Mouse (Mus musculus): ENCODE measurements around the gene Fndc5. TPM values are rescaled to one million over a fixed set of nuclear protein-coding genes. Genes with fewer than 3 reads are reported as not detected.

Fndc5 gene
- polyA plus RNA-seq, 1 experiment from 2014 or later: 1.1 TPM

DNA sequence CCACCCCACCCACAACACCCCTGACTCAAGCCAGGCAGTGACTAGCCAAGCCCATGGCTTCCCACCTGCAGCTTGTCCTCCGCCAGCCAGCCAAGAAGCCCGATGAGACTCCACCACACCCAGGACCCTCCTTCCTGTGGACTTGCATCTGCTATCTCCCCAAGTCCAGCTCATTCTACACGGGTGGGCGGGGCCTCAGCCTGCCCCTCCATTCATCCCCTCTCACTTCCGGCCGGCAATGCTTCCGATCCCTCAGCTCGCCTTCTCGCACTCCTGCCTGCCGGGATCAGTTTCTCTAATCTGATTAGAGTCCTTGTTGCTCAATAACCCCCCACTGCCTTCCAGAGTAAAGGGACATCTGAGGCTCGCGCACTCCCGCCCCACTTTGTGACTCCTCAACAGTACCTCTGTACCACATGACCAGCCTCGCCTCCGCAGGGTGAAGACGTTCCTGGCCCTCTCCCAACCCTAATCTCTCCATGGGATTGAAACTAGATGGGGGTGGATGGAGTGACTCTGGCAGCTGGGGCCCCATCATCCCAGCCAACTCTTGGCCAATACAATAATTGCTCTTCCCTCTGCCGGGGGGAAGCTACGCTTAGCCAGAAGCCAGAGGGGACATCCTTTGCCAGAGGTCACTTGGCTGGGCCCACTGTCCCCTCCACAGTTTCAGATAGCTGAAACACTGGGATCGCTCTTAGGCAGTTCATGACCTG, 10.9 kb upstream of the Fndc5 start:
- H3K4me2 ChIP-seq: peak overlapping the region; percentile 44
- H3K9ac ChIP-seq: no peak overlapping the region
- no peaks in the 10 kb centered on the region for H3K9me3 ChIP-seq (replicated peaks)
- no peak for DNase-seq
- peaks cover 89% of the 10 kb centered on the region for H3K27me3 ChIP-seq
- 0 out of 2 replicates have a peak, but pooled peaks have one; percentile 16 for ATAC-seq (ENCODE audit: low read depth)
- H3K27ac ChIP-seq: no peak overlapping the region
- peak overlapping the region; percentile 23 for H3K4me3 ChIP-seq (replicated peaks)
- no peaks in the 10 kb centered on the region for H3K36me3 ChIP-seq
- H3K4me1 ChIP-seq (replicated peaks): peaks cover 31% of the 10 kb centered on the region
- WGBS (ENCODE audit: insufficient replicate concordance): 10% methylated on average over 19 of the region's 19 CpGs

DNA sequence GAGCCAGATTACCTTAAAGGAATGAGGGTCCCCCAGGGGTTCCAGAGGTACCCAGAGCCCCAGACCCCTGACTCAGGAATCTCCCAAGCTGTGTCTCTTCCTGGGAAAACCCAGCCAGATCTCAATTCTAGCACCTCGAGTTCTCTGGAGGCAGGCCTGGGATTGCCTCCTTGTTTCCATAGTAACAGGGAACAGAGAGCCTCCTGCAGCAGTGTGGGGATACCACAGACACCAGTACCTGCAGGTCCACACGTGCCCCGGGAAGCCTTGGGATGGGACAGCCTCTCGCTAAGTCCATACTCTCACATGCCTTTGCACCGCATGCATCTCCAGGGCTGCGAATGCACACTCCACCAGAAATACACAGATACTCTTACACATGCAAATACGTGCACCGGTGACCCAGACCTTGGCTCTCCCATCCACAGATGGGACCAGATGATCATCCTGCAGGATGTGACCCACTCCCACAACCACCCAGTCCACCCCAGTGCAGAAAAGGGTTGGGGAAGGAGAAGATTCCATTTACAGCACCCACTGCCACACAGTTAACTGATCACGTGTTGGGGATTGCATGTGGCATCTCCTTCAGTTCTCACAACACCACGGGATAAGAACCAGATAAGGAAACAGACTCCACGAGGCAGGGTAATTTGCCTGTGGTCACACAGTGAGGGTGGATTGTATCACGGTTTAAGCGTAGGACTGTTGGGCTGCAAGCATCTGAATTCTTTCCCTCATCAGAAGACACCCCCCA, 8.0 kb upstream of the Fndc5 start:
- Histone ChIP-seq H3K4me1 (replicated peaks) (peaks cover 28% of the 10 kb centered on the region), H3K27ac (no peak overlapping the region), H3K9ac (no peak overlapping the region), H3K4me2 (no peak overlapping the region), H3K36me3 (no peaks in the 10 kb centered on the region), H3K27me3 (peaks cover 86% of the 10 kb centered on the region), H3K9me3 (replicated peaks) (no peaks in the 10 kb centered on the region), H3K4me3 (replicated peaks) (no peak overlapping the region)
- no peak for ATAC-seq (ENCODE audit: low read depth)
- DNase-seq: no peak
- WGBS (ENCODE audit: insufficient replicate concordance): 45% methylated on average over 13 of the region's 13 CpGs

DNA sequence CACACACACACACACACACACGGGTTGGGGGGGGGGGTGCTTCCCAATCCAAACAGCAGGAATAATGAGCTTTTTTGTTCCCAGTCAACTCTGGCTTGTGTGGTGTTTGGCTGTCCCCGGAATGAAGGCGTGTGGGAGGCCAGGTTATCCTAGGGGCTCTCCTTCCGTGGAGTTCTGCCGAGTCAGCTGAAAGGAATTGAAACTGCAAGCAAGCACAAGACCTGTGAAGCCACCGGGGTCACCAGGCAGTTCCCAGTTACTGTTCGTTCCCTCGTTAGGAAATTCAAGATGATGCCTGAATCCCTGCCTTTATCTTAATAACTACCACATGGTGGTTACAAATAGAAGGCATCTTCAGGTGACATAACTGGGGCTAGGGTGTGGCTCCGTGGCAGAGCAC, 7.4 kb upstream of the Fndc5 start:
- 50% methylated on average over 9 of the region's 9 CpGs for WGBS (ENCODE audit: insufficient replicate concordance)
- Histone ChIP-seq H3K27ac (no peak overlapping the region), H3K9ac (no peak overlapping the region), H3K4me1 (replicated peaks) (peaks cover 28% of the 10 kb centered on the region), H3K4me2 (no peak overlapping the region), H3K4me3 (replicated peaks) (no peak overlapping the region), H3K36me3 (no peaks in the 10 kb centered on the region), H3K27me3 (peaks cover 86% of the 10 kb centered on the region), H3K9me3 (replicated peaks) (no peaks in the 10 kb centered on the region)
- DNase-seq: no peak
- ATAC-seq (ENCODE audit: low read depth): no peak

DNA sequence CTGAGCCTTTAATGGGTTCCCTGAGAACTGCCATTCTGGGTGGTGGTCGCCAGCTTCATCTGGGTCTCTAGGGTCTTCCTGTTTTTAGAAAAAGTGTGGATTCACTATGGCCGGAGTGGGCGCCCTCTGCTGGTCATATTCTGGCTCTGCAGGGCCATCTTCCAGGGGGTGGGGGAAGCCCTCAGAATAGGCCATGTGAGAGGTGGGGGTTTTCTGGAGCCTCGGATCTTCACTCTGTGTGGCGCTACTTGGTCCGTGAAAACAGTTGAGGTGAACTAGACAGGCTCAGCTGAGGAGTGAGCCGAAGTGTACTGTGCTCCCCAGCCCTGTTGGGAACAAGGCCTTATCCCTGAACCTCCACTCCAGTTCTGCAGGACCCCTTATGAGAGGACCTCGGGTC, 6.7 kb upstream of the Fndc5 start:
- peak; percentile 15; the same call in 1 of the 2 replicates for ATAC-seq (ENCODE audit: low read depth)
- peaks cover 86% of the 10 kb centered on the region for H3K27me3 ChIP-seq
- no peak overlapping the region for H3K27ac ChIP-seq
- H3K9me3 ChIP-seq (replicated peaks): no peaks in the 10 kb centered on the region
- H3K9ac ChIP-seq: no peak overlapping the region
- WGBS (ENCODE audit: insufficient replicate concordance): 3% methylated on average over 8 of the region's 8 CpGs
- no peak for DNase-seq
- 0 out of 2 replicates have a peak overlapping the region, but pooled peaks have one; percentile 28 for H3K4me3 ChIP-seq (replicated peaks)
- no peaks in the 10 kb centered on the region for H3K36me3 ChIP-seq
- peak overlapping the region; percentile 51 for H3K4me2 ChIP-seq
- peaks cover 29% of the 10 kb centered on the region for H3K4me1 ChIP-seq (replicated peaks)

DNA sequence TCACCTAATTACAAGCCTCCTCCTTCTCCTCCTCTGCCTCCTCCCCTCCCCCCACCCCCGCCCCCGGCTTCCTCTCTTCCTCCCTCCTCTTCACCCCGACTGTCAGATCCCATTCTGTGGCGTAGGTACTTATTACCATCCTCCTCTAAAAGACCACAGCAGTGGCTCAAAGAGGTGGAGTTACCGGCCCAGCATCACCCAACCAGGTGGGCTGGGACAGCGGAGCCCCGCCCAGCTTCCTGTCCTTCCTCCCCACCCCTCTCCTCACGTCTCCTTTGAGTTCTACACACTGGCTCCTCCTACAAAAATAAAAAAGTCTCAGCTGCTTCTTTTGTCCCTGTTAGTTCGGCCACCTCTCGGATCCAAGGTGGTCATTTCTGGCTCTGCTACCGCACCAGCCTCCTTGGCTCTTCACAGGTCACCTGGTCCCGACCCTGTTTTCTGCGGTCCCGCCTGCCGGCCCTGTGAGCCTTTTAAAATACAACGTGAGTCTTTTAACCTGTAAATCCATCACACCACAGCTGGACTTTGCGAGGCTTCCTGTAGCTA, 6.0 kb upstream of the Fndc5 start:
- Histone ChIP-seq H3K27ac (no peak overlapping the region), H3K36me3 (no peaks in the 10 kb centered on the region), H3K9ac (no peak overlapping the region), H3K4me1 (replicated peaks) (peaks cover 23% of the 10 kb centered on the region), H3K4me2 (peak overlapping the region; percentile 51), H3K4me3 (replicated peaks) (peak overlapping the region; percentile 28), H3K27me3 (peaks cover 86% of the 10 kb centered on the region), H3K9me3 (replicated peaks) (no peaks in the 10 kb centered on the region)
- WGBS (ENCODE audit: insufficient replicate concordance): 8% methylated on average over 17 of the region's 17 CpGs
- DNase-seq (no peak), ATAC-seq (ENCODE audit: low read depth) (no peak; the same call in 1 of the 2 replicates)

DNA sequence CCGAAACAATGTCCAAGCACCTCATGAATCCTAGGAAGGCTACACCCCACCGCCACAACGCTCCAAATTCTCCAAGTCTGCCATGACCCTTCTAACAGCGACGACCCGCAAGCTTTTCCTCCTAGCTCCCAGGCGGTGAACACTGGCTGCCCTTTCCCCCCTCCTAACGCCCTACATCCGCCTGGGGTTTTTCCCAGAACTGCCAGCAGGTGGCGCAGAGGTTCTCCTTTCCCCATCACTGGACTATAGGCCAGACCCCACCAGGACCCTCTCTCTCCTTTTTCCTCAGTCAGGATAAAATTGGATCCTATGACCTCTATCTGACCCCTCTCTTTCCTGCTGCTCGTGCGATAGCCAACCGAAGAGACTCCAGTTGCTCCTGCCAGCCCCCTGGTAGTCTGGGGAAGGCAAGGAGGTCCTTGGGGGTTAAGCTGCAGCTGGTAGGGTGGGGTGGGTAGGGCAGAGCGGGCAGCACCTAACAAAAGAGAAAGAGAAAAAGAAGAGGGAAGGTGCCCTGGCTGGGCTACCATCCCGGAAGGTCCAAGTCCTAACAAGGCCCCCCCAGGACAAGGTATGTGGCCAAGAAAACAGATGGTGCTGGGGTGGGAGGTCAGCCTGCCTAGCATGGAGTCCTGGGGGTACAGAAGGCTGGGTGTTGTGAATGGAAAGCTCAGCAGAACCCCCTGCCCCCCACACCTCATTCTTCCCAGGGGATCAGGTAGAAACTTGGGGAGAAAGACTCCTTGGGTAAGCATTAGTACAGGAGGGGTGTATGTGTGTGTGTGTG, 1.8 kb upstream of the Fndc5 start:
- Histone ChIP-seq H3K4me1 (replicated peaks) (peaks cover 56% of the 10 kb centered on the region), H3K9ac (no peak overlapping the region; the same call in 1 of the 2 replicates)

DNA sequence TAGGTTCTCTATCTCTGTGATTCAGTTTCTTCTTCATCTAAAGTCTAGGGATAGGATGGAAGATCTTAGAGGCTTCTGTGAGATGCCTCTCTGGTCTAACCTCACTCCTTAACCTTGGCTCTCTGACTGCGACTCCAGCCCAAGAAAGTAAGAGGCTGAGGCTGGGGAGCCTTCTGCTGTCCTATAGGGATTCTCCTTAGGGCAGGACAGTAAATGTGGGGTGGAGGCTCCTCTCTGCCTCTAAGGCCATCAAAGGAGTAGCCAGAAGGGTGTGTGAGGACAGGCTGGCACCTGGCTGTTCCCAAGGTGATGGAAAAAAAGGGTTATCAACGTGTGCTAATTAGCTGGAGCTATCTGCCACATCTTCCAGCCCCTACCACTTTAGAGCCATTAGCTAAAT, 1.2 kb upstream of the Fndc5 start:
- Histone ChIP-seq H3K9me3 (replicated peaks) (no peaks in the 10 kb centered on the region), H3K27ac (no peak overlapping the region), H3K4me3 (replicated peaks) (no peak overlapping the region), H3K4me1 (replicated peaks) (peaks cover 57% of the 10 kb centered on the region), H3K4me2 (no peak overlapping the region), H3K9ac (no peak overlapping the region), H3K36me3 (no peaks in the 10 kb centered on the region), H3K27me3 (peaks cover 82% of the 10 kb centered on the region)
- DNase-seq (no peak), ATAC-seq (ENCODE audit: low read depth) (no peak)
- WGBS (ENCODE audit: insufficient replicate concordance): 35% methylated on average over 2 of the region's 2 CpGs

More for the DNA sequence above, 1.8 kb upstream of the Fndc5 start:
- no peak for ATAC-seq (ENCODE audit: low read depth)
- Histone ChIP-seq H3K4me2 (peak overlapping the region; percentile 23; the same call in 1 of the 2 replicates), H3K9me3 (replicated peaks) (no peaks in the 10 kb centered on the region), H3K27ac (no peak overlapping the region), H3K4me3 (replicated peaks) (no peak overlapping the region), H3K27me3 (peaks cover 88% of the 10 kb centered on the region), H3K36me3 (no peaks in the 10 kb centered on the region)
- peak; percentile 48 for DNase-seq
- 8% methylated on average over 15 of the region's 15 CpGs for WGBS (ENCODE audit: insufficient replicate concordance)

DNA sequence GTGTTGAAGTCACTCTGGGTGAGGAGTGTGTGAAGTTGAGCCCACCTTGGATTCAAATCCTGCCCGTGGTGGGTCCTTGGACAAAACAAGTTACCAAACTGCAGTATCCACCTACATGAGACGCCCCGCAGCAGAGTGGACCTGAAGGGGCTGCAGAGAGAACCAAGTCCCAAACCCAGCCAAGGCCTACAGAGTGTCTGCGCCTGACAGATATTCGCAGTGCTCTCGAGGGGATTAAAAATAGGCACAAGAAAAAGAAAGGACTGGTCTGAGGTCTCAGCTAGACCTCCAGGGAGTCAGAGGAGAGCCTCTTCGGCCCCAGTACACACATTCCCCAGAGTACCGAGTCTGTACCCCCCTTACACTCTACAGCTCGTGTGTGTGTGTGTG, 615 bp upstream of the Fndc5 start:
- Histone ChIP-seq H3K4me2 (peak overlapping the region; percentile 74), H3K4me1 (replicated peaks) (peaks cover 57% of the 10 kb centered on the region), H3K4me3 (replicated peaks) (peak overlapping the region; percentile 57), H3K9me3 (replicated peaks) (no peaks in the 10 kb centered on the region), H3K27ac (no peak overlapping the region), H3K36me3 (no peaks in the 10 kb centered on the region), H3K9ac (peak overlapping the region; percentile 51; the same call in 1 of the 2 replicates), H3K27me3 (peaks cover 77% of the 10 kb centered on the region)
- DNase-seq (no peak), ATAC-seq (ENCODE audit: low read depth) (no peak)
- 26% methylated on average over 9 of the region's 9 CpGs for WGBS (ENCODE audit: insufficient replicate concordance)

DNA sequence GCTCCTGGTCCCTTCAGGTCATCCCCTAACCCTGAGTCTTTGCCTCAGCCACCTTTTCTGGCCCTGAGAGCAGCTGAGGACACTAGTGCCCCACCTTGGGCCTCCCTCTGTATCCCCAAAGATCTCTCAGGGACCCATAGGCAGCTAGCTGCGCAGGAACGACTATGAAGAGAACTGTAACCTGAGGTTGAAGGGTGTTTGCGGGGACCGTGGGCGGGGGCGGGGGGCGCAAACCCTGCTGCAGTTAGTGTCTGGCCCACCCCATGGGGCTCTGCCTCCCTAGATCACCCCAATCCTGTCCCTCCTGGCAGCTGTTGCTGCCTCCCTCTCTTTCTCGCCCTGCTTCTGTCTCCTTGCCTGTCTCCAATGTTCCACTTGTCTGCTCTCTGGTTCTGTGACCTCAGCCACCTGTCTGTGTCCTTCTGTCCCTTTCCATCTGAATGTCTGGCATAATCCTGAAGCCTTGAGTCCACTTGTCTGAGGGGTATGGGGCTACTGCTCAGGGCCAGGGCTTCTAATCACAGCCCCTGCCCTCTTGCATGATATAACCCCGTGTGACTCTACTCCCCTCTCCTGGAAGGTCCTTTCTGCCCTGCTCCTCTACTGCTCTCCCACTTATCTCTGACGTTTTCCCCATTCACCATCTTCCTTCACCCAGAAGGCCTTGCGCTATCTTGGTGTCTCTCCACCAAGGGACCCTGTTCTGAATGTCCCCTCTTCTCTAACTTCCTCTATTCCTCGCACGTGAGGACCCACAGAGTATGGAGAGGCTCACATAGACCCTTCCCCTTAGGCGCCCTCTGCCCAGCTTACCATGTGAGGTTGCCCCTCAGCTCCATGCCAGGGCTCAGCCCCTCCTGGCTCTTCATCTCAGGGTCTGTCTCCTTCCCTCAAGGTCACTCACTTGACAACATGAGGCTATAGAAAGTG, 858 bp downstream of the Fndc5 start:
- Histone ChIP-seq H3K9me3 (replicated peaks) (no peaks in the 10 kb centered on the region), H3K9ac (peak overlapping the region; percentile 34; the same call in 1 of the 2 replicates), H3K4me1 (replicated peaks) (peaks cover 71% of the 10 kb centered on the region), H3K27ac (no peak overlapping the region), H3K4me3 (replicated peaks) (peak overlapping the region; percentile 57), H3K27me3 (peaks cover 62% of the 10 kb centered on the region), H3K4me2 (peak overlapping the region; percentile 74), H3K36me3 (no peaks in the 10 kb centered on the region)
- DNase-seq (no peak), ATAC-seq (ENCODE audit: low read depth) (no peak)
- WGBS (ENCODE audit: insufficient replicate concordance): 37% methylated on average over 14 of the region's 14 CpGs

DNA sequence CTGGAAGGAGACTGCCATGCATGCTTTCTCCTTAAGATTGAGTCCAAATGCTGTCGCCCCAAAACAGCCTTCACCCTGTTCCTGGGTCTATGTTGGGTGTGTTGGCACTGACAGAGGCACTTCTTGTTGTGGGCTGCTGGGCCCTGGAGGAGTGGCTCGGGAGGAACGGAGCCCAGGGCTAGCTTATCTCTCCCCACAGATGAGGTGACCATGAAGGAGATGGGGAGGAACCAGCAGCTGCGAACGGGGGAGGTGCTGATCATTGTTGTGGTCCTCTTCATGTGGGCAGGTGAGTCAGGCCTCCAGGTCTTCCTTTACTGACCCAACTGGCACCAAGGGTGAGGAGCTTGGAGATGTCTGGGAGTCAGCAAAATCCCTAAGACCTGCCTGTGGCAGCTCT, 2.8 kb downstream of the Fndc5 start:
- no peaks in the 10 kb centered on the region for H3K9me3 ChIP-seq (replicated peaks)
- H3K4me2 ChIP-seq: peak overlapping the region; percentile 60
- peaks cover 46% of the 10 kb centered on the region for H3K27me3 ChIP-seq
- H3K4me3 ChIP-seq (replicated peaks): peak overlapping the region; percentile 22
- H3K9ac ChIP-seq: peak overlapping the region; percentile 66
- peaks cover 79% of the 10 kb centered on the region for H3K4me1 ChIP-seq (replicated peaks)
- DNase-seq (peak; percentile 76), ATAC-seq (ENCODE audit: low read depth) (peak; percentile 94)
- H3K27ac ChIP-seq: peak overlapping the region; percentile 86
- 19% methylated on average over 5 of the region's 5 CpGs for WGBS (ENCODE audit: insufficient replicate concordance)
- 0 out of 2 replicates have a peak, but pooled peaks cover 2% of the 10 kb centered on the region for H3K36me3 ChIP-seq
